Mouse (Mus musculus) CD8-positive naive resting alpha-beta T cell, adult 2 months (primary cell): ENCODE data around the gene Zfp52.

Experiments
- DNase-seq, 2 experiments: peaks; one replicate each; pipeline ENCODE4 v3.0.0; 2022; ENCODE audit warnings: low read depth in 2 of 2, low spot score in 2 of 2

The Zfp52 gene

GRCm38 (mm10) chr17:21535096-21536001 is at the start of gene Zfp52:
Zfp52 (plus strand) TSS chr17:21535539.
- DNase-seq = peak; percentile 48 to 54

GRCm38 (mm10) chr17:21488760-21489499 is 46.4 kb upstream of the Zfp52 start, which contains the start of gene Zfp53:
Zfp53 (plus strand) TSS chr17:21488998.
- DNase-seq = peak; percentile 65 to 77

GRCm38 (mm10) chr17:21489500-21490001 is 45.8 kb upstream of the Zfp52 start:
- DNase-seq = no peak

DNA sequence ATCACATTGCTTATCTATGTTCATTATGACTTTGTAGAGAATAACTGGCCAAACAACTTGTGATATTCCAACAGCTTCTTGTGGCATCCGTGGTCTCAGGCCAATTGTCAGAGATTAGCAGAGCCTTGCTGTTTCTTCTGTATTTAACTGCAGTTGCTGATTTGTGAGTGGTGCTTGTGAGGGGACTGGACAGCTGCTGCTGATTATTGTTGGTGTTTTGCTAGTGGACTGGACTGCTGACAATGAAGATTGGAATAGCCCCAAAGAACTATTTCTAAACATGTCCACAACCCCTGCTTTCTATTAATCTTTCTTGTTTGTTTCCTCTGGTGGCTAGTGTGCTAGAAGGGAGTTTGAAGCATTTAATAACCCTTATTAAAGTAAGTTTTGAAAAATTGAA is 34.0 kb upstream of the Zfp52 start:
- no peak for DNase-seq

- DNase-seq = no peak
Observed at GRCm38 (mm10) chr17:21504524-21504923, 30.8 kb upstream of the Zfp52 start.

DNA sequence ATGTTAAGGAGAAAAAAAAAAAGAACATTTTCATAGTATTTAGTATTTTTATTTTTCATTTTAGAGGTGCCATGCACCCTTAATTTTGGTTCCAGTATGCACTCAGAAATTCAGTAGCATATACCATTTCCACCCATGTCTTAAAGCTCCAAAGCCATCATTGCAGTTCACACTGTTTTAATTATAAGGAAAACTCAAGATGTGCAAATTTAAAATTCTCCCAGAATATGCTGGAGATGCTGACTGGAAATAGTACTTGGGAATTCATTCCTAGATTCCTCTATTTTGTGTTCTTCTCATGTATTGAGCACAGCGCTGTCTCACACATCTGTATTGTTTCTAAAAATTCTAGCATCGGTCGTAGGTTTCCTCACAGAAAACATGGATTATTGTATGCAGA is 29.1 kb upstream of the Zfp52 start:
- DNase-seq = no peak

GRCm38 (mm10) chr17:21509756-21510155 is 25.6 kb upstream of the Zfp52 start:
- DNase-seq = no peak

DNA sequence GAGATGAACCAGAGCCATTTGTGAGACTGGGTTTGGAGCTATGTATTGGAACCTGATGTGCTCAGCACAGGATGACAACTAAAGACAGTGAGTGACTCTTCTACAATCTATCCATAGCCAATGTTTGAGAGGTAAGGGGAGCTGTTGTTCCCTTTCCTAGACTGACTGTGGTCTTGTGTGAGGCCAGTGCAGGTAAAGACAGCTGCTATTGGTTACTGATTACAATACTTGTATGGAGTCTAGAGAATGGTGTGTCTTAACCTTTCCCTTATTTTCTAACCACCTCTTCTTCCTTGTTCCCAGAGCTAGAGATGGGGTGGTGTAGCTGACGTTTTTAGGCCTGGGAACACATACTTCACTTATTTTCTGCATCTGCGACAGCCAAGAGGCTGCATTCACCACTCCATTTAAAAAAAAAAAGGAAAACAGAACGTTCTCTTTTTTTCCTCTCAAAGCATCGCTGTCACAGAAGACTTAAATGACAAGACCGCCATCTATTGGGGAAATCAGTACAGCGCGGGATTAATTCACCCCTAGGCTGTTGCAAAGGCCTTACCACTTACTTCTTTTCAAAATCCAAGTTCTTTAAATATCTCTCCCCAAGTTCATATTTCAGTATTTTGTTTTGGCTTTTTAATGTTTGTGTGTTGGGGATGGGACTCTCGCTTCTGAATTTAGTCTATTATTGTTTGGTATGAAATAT is 19.8 kb upstream of the Zfp52 start:
- DNase-seq = peak; percentile 56 to 74

DNA sequence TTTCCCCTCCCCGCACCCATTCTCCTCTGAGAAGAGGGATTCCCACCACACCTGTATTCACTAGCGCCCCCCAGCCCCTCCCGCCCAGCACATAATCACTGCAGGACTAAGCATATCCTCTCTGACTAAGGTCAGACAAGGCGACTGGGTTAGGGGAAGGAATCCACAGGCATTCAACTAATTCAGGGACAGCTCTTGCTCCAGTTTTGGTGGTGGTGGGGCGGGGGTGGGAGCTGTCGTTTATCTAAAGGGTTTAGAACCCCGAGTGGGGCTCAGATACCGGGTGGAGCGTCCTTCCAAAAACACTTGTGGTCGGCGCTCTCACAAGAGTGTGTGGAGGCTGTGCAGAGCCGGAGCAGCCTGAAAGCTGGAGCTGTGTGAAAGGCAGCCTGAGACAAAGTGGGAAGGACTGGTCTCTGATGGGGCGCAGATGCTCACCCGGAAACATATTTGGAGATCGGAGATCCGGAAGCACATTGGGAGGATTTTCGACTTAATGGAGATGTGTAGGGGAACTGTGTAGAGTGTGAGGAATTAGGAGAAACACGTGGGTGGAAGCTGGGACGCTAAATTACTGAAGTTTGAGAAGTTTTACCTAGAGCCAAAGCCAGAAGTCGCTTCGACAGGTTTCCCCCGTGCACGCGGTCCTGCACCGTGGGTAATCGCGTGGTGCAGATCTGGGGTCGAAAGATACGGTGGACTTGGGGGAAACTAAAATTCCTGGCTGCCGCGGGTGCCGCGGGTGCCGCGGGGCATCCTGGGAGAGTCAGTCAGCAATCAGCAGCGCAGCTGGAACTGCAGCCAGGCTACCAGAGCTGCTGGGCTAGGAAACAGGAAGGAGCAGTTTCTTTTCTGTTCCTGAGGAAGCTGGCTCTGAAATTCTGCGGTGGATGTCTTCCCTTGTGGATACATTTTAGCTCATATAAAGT is 18.9 kb upstream of the Zfp52 start:
- no peak for DNase-seq

DNA sequence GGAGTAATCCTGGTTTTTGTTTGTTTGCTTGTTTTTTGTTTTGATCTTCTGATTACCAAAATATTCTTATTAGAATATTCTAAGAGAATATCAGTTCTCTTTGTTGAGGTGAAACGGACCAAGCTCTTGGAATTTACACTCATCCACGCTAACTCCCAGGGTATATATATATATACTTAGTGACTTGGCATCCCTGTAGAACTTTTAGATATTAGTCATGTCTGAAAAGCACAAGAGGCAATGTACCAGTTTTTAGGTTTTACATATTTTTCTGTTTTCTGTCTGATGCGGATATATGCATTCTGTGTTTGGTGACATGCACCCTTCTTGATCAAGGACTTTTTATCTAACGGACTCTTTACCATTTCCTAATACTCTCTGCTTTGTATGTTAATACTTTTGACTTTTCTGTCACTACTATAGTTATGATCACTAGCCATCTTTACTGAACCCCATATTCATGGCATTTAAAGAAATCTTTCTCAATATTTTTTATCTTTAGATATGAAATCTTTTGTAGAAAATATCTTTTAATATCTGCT is 18.1 kb upstream of the Zfp52 start:
- DNase-seq = no peak

GRCm38 (mm10) chr17:21526270-21526669 is 9.1 kb upstream of the Zfp52 start:
- no peak for DNase-seq

DNA sequence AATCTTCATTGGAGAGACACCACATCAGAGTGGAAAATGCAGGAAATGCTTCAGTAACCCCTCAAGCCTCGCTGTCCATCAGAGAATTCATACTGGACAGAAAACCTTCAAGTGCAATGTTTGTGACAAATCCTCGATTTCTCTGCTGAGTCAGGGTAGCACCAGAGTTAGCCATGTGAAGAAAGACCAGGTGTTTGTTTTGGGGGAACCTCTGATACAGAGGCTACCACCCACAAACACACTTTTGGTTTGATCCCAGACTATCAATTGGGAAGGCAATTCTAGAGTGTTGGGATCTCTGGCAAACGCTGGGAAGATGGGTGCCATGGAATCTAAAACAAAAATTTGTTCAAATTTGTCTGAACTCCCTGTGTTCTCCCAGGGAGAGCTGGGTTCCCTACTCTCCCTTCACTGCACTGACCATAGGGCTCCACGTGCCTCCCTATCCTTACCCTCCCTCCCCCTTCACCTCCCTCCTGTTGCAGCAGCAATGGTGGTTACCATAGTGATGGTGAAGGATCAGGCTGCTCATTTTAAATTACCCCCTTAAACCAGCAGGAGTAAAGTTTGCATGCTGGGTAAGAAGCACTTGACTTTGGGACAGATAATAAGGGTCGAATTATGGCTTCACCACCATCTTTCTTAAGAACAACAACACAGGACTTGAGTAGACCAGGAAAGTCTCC is 4.6 kb upstream of the Zfp52 start:
- DNase-seq = no peak

DNA sequence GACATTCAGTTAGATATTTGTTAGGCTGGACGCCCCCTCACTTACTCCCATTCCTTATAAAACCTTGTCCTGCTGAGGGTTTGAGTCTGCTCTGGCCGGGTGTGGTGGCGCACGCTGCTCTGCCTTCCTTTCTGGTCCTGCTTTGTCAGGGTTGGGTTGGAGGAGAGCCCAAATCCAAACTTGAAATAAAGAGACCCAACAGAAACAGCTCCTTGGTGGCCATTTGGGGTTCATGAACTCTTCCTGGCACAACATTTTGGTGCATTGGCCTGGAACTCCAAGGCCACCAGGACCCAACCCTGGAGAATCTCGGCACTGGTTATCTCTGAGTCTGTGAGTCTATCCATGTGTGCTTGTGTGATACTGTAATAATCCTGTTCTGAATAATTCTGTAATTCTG is 3.7 kb upstream of the Zfp52 start:
- no peak for DNase-seq

GRCm38 (mm10) chr17:21532101-21532951 is 3.0 kb upstream of the Zfp52 start:
- peak; percentile 37 to 42 for DNase-seq

DNA sequence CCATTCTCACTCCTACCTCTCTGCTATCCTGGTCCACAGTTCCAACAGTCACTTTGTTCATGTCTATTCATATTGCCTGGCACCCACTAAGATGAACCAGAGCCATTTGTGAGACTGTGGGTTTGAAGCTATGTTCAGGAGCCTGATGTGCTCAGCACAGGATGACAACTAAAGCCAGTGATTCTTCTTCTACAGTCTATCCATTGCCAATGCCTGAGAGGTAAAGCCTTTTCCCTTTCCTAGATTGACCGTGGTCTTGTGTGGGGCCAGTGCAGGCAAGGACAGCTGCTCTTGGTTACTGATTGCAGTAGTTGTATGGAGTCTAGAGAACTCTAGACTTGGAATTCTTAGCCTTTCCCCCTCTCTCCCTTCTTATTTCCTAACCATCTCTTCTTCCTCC is 1.4 kb upstream of the Zfp52 start:
- DNase-seq = no peak

DNA sequence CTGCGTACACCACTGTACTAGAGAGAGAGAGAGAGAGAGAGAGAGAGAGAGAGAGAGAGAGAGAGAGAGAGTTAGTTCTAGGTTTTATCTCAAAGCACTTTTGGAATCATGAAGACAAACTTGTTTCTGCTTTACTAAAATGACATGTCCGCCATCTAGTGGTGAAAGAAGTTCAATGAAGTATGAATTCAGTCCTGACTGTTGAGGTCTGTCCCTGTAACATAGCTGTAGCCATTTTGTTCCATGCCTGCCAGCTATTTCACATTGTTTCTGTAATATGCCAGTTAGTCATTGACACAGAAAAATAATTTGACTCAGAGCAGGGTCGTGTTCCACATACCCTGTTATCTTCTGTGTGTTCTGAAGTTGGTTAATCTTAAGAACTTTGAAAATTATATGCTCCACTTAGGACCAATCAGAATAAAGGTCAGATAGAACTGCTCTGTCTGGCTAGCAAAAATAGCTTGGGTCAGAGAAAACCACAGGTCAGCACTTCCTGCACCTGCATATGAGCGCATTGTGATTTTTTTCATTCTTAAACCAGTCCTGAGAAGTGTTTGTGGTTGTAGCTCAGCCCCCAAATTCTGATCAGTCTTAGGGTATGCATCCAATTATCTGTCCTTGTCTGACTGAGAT is 761 bp upstream of the Zfp52 start:
- DNase-seq = peak; percentile 51 to 73

- DNase-seq = no peak
Observed at GRCm38 (mm10) chr17:21536096-21536495, 757 bp downstream of the Zfp52 start.

- peak in 1 of 2 experiments; percentile 34 for DNase-seq
Observed at GRCm38 (mm10) chr17:21536676-21537075, 1.3 kb downstream of the Zfp52 start.
